Mouse (Mus musculus) myocyte (in vitro differentiated cells): ENCODE data around the gene Myl7. TPM values are rescaled to one million over a fixed set of nuclear protein-coding genes. Genes with fewer than 3 reads are reported as not detected.
"Not testable (repeated sequence)": the region's sequence is repeated elsewhere in the genome, so short reads cannot be mapped to it uniquely, and the experiment has no call there.

Source experiments
- H3K27me3 ChIP-seq: one replicate; pipeline ENCODE4 v1.6.1; 2011; ENCODE audit not compliant: control insufficient read depth, insufficient read depth, insufficient read length
- H3K36me3 ChIP-seq: one replicate; pipeline ENCODE4 v1.6.1; 2011; ENCODE audit not compliant: control insufficient read depth, insufficient read depth
- H3K4me2 ChIP-seq: one replicate; pipeline ENCODE4 v1.6.1; 2011; ENCODE audit warnings: low read depth, control low read depth
- H3K4me3 ChIP-seq: one replicate; pipeline ENCODE4 v1.5.1; 2011; ENCODE audit warnings: mild to moderate bottlenecking, control low read depth, moderate library complexity
- H3K79me2 ChIP-seq: one replicate; pipeline ENCODE4 v1.6.1; 2011; ENCODE audit not compliant: control insufficient read depth, insufficient read depth
- H3ac ChIP-seq: one replicate; pipeline ENCODE4 v1.6.1; 2011; ENCODE audit not compliant: control insufficient read depth, insufficient read length
- CEBPB ChIP-seq: IDR thresholded peaks from 2 replicates; pipeline ENCODE4 v1.6.1; 2011; ENCODE audit warnings: mild to moderate bottlenecking, moderate library complexity; ENCODE audit not compliant: poor library complexity, insufficient read depth, severe bottlenecking
- E2F4 ChIP-seq: IDR thresholded peaks from one replicate; pipeline ENCODE4 v1.6.1; 2011; ENCODE audit warnings: mild to moderate bottlenecking, control low read depth, moderate library complexity; ENCODE audit not compliant: insufficient read depth
- MAX ChIP-seq: IDR thresholded peaks from one replicate; pipeline ENCODE4 v1.6.1; 2011; ENCODE audit warnings: low read depth, mild to moderate bottlenecking, control low read depth
- MYOD1 ChIP-seq, 3 experiments: IDR thresholded peaks; one replicate each; pipeline ENCODE4 v1.6.1; 2011; ENCODE audit warnings: control low read depth in 2 of 3, low read depth in 2 of 3, mild to moderate bottlenecking in 2 of 3, moderate library complexity in 1 of 3; ENCODE audit not compliant: insufficient read length in 2 of 3, control insufficient read depth in 1 of 3
- MYOG ChIP-seq, 3 experiments: IDR thresholded peaks; one replicate each; pipeline ENCODE4 v1.6.1; 2011; ENCODE audit warnings: control low read depth in 2 of 3, low read depth in 2 of 3, mild to moderate bottlenecking in 2 of 3; ENCODE audit not compliant: insufficient read length in 2 of 3, control insufficient read depth in 1 of 3, insufficient read depth in 1 of 3
- POLR2A ChIP-seq: IDR thresholded peaks from one replicate; pipeline ENCODE4 v1.6.1; 2011; ENCODE audit warnings: low read depth, mild to moderate bottlenecking, control low read depth, moderate library complexity; ENCODE audit not compliant: insufficient read length
- POLR2AphosphoS2 ChIP-seq: IDR thresholded peaks from one replicate; pipeline ENCODE4 v1.6.1; 2011; ENCODE audit warnings: low read depth, control low read depth; ENCODE audit not compliant: insufficient read length
- REST ChIP-seq: IDR thresholded peaks from one replicate; pipeline ENCODE4 v1.6.1; 2011; ENCODE audit warnings: mild to moderate bottlenecking, control low read depth, moderate library complexity; ENCODE audit not compliant: insufficient read depth, insufficient read length
- SRF ChIP-seq: IDR thresholded peaks from one replicate; pipeline ENCODE4 v1.6.1; 2011; ENCODE audit warnings: low read depth; ENCODE audit not compliant: control insufficient read depth, insufficient read length
- TCF12 ChIP-seq: IDR thresholded peaks from one replicate; pipeline ENCODE4 v1.6.1; 2011; ENCODE audit warnings: mild to moderate bottlenecking, control low read depth; ENCODE audit not compliant: poor library complexity, insufficient read depth, severe bottlenecking
- TCF3 ChIP-seq: IDR thresholded peaks from one replicate; pipeline ENCODE4 v1.6.1; 2011; ENCODE audit warnings: low read depth, control low read depth; ENCODE audit not compliant: insufficient read length
- USF1 ChIP-seq: IDR thresholded peaks from one replicate; pipeline ENCODE4 v1.6.1; 2011; ENCODE audit warnings: low read depth, mild to moderate bottlenecking, control low read depth, moderate library complexity
- polyA plus RNA-seq: library from polyadenylated mRNA; unstranded; fragments of >200 nt; fragmentation: generic; extraction: Trizol; gene quantifications from one replicate; pipeline ENCODE4 v1.2.1, GENCODE M21; 2012; ENCODE audit warnings: missing spikeins

The Myl7 gene
- polyA plus RNA-seq, 1 experiment, result not detected

DNA sequence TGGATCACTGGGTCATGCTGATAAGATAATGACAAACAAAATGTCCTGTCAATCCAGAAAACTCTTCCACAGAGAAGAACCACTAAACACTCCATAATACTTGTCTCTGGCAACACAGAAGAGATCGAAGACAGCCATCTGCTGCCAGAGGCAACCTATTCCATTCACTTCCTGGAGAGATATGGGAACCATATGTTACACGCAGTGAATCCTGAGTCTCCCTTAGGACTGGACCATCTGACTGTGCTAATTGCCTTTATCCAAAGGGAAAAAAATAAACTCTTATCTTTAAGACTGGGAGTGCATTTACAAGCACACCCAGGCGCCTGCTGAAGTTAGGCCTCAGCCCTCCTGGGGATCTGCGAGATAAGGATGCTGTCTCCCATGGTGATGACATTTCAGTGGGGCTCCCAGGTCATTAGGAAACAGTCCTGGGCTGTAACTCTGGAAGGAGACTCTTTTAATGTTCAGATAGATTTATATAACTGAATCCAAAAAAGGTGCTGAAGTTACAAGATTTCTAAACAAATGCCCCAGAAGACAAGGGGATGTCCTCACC, 5.7 kb downstream of the Myl7 start:
- H3K27me3 ChIP-seq, result no peaks in the 10 kb centered on the region
- H3K79me2 ChIP-seq, result no peaks in the 10 kb centered on the region
- no peak overlapping the region for H3K4me2 ChIP-seq
- TF ChIP-seq CEBPB (no peak), USF1 (no peak), MYOD1 (IDR thresholded peaks at IDR 0.05; ENCODE audit: control insufficient read depth in 1 of 3, insufficient read length in 2 of 3, low read depth in 2 of 3) (no peak), REST (no peak), SRF (no peak)
- H3ac ChIP-seq, result no peak overlapping the region
- no peak overlapping the region for H3K4me3 ChIP-seq
- H3K36me3 ChIP-seq, result no peaks in the 10 kb centered on the region

DNA sequence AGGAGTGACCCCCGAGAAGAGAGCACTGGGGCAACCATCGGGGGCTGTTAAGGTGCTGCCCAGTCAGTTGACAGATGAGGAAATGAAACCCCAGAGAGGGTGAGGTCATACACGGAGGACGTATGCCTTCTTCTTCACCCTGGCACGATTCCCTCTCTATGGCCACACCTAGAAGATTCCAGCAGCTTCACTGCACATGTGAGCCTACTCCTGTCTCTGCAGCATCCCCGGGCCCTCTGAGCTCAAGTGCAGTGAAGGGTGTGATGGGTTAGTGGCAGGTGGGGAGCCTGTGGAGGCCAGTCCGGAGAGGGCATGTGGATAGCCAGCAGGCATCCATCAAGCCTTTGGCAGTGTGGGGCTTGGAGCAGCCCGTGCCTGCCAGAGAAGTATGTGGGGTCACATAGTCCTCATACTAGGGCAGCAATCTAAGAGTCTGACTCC, 6.4 kb downstream of the Myl7 start:
- Histone ChIP-seq H3K36me3 (no peaks in the 10 kb centered on the region), H3K79me2 (no peaks in the 10 kb centered on the region), H3K4me3 (no peak overlapping the region), H3K4me2 (peak overlapping the region; percentile 23), H3ac (no peak overlapping the region), H3K27me3 (no peaks in the 10 kb centered on the region)
- TF ChIP-seq TCF3 (no peak), USF1 (no peak), MYOD1 (IDR thresholded peaks at IDR 0.05; ENCODE audit: control insufficient read depth in 1 of 3, insufficient read length in 2 of 3, low read depth in 2 of 3) (peak in 1 of 3 experiments; percentile 6), MAX (no peak), POLR2A (no peak), MYOG (IDR thresholded peaks at IDR 0.05; ENCODE audit: control insufficient read depth in 1 of 3, insufficient read depth in 1 of 3, insufficient read length in 2 of 3, low read depth in 2 of 3) (peak in 1 of 3 experiments; percentile 13), E2F4 (no peak), TCF12 (no peak)

DNA sequence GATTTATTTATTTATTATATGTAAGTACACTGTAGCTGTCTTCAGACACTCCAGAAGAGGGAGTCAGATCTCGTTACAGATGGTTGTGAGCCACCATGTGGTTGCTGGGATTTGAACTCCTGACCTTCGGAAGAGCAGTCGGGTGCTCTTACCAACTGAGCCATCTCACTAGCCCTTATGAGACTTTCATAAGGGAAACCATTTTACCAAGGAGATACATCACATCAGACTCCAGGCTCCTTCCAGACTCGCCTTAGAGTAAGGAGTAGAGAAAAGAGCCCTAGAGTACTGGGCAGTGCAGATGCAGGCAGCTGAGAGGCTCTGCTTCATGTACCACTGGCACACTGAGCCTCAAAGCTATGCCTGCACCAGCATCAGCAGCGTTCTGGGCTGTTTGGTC, 10.0 kb downstream of the Myl7 start:
- H3K27me3 ChIP-seq, H3K4me2 ChIP-seq: not testable (repeated sequence)

DNA sequence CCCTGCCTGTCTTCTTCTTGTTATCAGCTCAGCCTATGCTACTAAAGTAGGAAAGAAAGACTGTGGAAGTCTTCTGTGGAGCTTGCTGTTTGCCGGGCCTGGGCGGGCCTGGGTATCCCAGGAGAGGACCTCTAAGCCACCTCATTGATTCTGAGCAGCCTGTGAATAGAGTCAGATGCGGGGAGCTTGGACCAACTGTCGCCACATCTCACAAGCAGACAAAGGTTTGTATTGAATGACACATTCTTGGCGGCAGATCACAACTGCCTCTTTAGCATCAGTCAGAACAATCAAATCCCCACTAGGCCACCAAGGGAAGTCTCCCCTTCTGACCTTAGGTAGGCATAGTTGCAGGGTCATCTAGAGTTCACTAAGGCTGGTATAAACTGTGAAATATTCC, 11.3 kb downstream of the Myl7 start:
- Histone ChIP-seq H3K79me2 (no peaks in the 10 kb centered on the region), H3K4me3 (no peak overlapping the region)

More for the DNA sequence above, 10.0 kb downstream of the Myl7 start:
- not testable (repeated sequence) for H3ac ChIP-seq, H3K4me3 ChIP-seq, H3K79me2 ChIP-seq, H3K36me3 ChIP-seq

DNA sequence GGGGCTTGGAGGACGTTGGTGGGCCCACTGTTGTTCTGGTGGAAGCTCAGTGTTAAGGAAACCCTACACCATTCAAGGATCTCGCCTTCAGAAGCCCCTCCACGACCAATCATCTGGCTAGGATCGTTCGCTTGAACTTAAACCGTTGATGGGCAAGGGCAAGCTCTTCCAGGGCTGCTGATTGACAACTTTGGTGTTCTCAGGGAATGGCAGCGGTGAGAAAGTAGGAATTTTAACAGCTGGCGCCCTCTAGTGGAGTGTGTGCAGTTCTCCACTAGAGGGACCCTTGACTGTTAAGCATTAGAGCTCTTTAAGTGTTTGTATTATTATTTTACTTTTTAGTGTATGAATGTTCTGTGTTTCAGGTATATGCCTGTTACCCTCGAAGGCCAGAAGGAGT, 12.4 kb downstream of the Myl7 start:
- TF ChIP-seq TCF12 (no peak), USF1 (no peak), POLR2AphosphoS2 (no peak), MAX (no peak), E2F4 (no peak), POLR2A (no peak), TCF3 (no peak), CEBPB (no peak), MYOG (IDR thresholded peaks at IDR 0.05; ENCODE audit: control insufficient read depth in 1 of 3, insufficient read depth in 1 of 3, insufficient read length in 2 of 3, low read depth in 2 of 3) (no peak), SRF (no peak), MYOD1 (IDR thresholded peaks at IDR 0.05; ENCODE audit: control insufficient read depth in 1 of 3, insufficient read length in 2 of 3, low read depth in 2 of 3) (no peak), REST (no peak)
- H3ac ChIP-seq, result no peak overlapping the region
- no peaks in the 10 kb centered on the region for H3K36me3 ChIP-seq
- no peaks in the 10 kb centered on the region for H3K27me3 ChIP-seq
- no peaks in the 10 kb centered on the region for H3K79me2 ChIP-seq
- H3K4me3 ChIP-seq, result no peak overlapping the region
- H3K4me2 ChIP-seq, result no peak overlapping the region

More for the DNA sequence above, 11.3 kb downstream of the Myl7 start:
- H3K36me3 ChIP-seq, result no peaks in the 10 kb centered on the region
- no peaks in the 10 kb centered on the region for H3K27me3 ChIP-seq
- no peak overlapping the region for H3K4me2 ChIP-seq
- H3ac ChIP-seq, result no peak overlapping the region
- TF ChIP-seq REST (no peak), TCF3 (no peak)

DNA sequence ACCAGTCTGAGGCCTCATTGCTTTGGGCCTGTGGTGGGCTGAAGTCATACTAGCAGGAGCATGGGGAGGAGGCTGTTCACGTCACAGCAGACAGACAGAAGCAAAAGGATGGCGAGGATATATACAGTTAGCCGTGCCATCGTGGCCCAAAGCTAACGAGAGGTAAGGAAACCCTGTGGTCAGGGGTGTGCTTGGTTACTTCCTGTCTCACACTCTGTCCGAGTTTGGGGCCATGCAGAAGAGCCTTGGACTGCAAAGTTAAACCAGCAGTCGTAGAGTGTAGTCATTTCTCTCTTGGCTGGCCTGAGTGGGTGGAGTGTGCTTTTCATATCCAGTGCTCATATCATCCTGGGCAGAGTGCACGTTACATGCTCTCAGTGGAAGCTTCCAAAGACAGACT, 16.1 kb downstream of the Myl7 start:
- H3ac ChIP-seq, result no peak overlapping the region
- H3K79me2 ChIP-seq, result no peaks in the 10 kb centered on the region
- H3K27me3 ChIP-seq, result no peaks in the 10 kb centered on the region
- TF ChIP-seq MYOD1 (IDR thresholded peaks at IDR 0.05; ENCODE audit: control insufficient read depth in 1 of 3, insufficient read length in 2 of 3, low read depth in 2 of 3), result no peak
- no peak for TF ChIP-seq SRF
- no peak for TF ChIP-seq REST
- no peak for TF ChIP-seq USF1
- TF ChIP-seq POLR2A, result no peak
- no peak for TF ChIP-seq CEBPB
- TF ChIP-seq TCF3, result no peak
- no peak for TF ChIP-seq POLR2AphosphoS2
- no peak for TF ChIP-seq MYOG (IDR thresholded peaks at IDR 0.05; ENCODE audit: control insufficient read depth in 1 of 3, insufficient read depth in 1 of 3, insufficient read length in 2 of 3, low read depth in 2 of 3)
- TF ChIP-seq E2F4, result no peak
- TF ChIP-seq TCF12, result no peak
- no peak for TF ChIP-seq MAX
- no peak overlapping the region for H3K4me2 ChIP-seq
- no peak overlapping the region for H3K4me3 ChIP-seq
- H3K36me3 ChIP-seq, result no peaks in the 10 kb centered on the region
